Mouse (Mus musculus): ENCODE results near the gene 4921507P07Rik.
"Not testable (repeated sequence)": the region's sequence is repeated elsewhere in the genome, so short reads cannot be mapped to it uniquely, and the experiment has no call there.

Gene 4921507P07Rik
- long read RNA-seq, experiment 1, partial matches to known transcripts: 0 of 2 reads
- long read RNA-seq, experiment 1, other reads (novel, unspliced or antisense): 2 of 2 reads
- long read RNA-seq, experiment 2: 0 reads

GRCm38 (mm10) chr6:50596301-50597211 lies at the start of gene 4921507P07Rik:
Gene 4921507P07Rik (minus strand): TSS chr6:50596632.
- intact Hi-C loops (cut with DNase I): no loop called here

- intact Hi-C loops (cut with DNase I): no loop called here
Measured at GRCm38 (mm10) chr6:50644701-50645100, 48.3 kb upstream of the 4921507P07Rik start.

GRCm38 (mm10) chr6:50641898-50642297 lies 45.5 kb upstream of the 4921507P07Rik start:
- intact Hi-C loops (cut with DNase I): no loop called here

GRCm38 (mm10) chr6:50640377-50640776 lies 43.9 kb upstream of the 4921507P07Rik start:
- intact Hi-C loops (cut with DNase I): no loop called here

- intact Hi-C loops (cut with DNase I): no loop called here
Measured at GRCm38 (mm10) chr6:50639656-50640055, 43.2 kb upstream of the 4921507P07Rik start.

GRCm38 (mm10) chr6:50626170-50626569 lies 29.7 kb upstream of the 4921507P07Rik start:
- intact Hi-C loops (cut with DNase I): not testable (repeated sequence)

- intact Hi-C loops (cut with DNase I): not testable (repeated sequence)
Measured at GRCm38 (mm10) chr6:50618273-50618672, 21.8 kb upstream of the 4921507P07Rik start.

GRCm38 (mm10) chr6:50601620-50602019 lies 5.2 kb upstream of the 4921507P07Rik start:
- intact Hi-C loops (cut with DNase I): no loop called here

GRCm38 (mm10) chr6:50598560-50598959 lies 2.1 kb upstream of the 4921507P07Rik start:
- intact Hi-C loops (cut with DNase I): no loop called here

- intact Hi-C loops (cut with DNase I): no loop called here
Measured at GRCm38 (mm10) chr6:50594372-50594771, 2.1 kb downstream of the 4921507P07Rik start.

GRCm38 (mm10) chr6:50593334-50593845 lies 3.0 kb downstream of the 4921507P07Rik start:
- intact Hi-C loops (cut with DNase I): no loop called here

GRCm38 (mm10) chr6:50590234-50590633 lies 6.2 kb downstream of the 4921507P07Rik start:
- intact Hi-C loops (cut with DNase I): no loop called here

GRCm38 (mm10) chr6:50588251-50588650 lies 8.2 kb downstream of the 4921507P07Rik start:
- intact Hi-C loops (cut with DNase I): no loop called here

GRCm38 (mm10) chr6:50587412-50587811 lies 9.0 kb downstream of the 4921507P07Rik start:
- intact Hi-C loops (cut with DNase I): no loop called here

- intact Hi-C loops (cut with DNase I): no loop called here
Measured at GRCm38 (mm10) chr6:50586316-50586715, 10.1 kb downstream of the 4921507P07Rik start.

- intact Hi-C loops (cut with DNase I): no loop called here
Measured at GRCm38 (mm10) chr6:50585733-50586132, 10.7 kb downstream of the 4921507P07Rik start.

- intact Hi-C loops (cut with DNase I): no loop called here
Measured at GRCm38 (mm10) chr6:50571661-50572060, 24.8 kb downstream of the 4921507P07Rik start.

GRCm38 (mm10) chr6:50566997-50567255 lies 29.5 kb downstream of the 4921507P07Rik start:
- intact Hi-C loops (cut with DNase I): no loop called here

- intact Hi-C loops (cut with DNase I): no loop called here
Measured at GRCm38 (mm10) chr6:50566141-50566996, 30.1 kb downstream of the 4921507P07Rik start, which contains the start of gene Cycs. Gene Cycs (minus strand): TSS chr6:50566538.

- intact Hi-C loops (cut with DNase I): no loop called here
Measured at GRCm38 (mm10) chr6:50563651-50564050, 32.8 kb downstream of the 4921507P07Rik start.

- intact Hi-C loops (cut with DNase I): no loop called here
Measured at GRCm38 (mm10) chr6:50562421-50562820, 34.0 kb downstream of the 4921507P07Rik start.

- intact Hi-C loops (cut with DNase I): no loop called here
Measured at GRCm38 (mm10) chr6:50560776-50561175, 35.7 kb downstream of the 4921507P07Rik start.

Measured in adrenal gland (tissue).